Mouse (Mus musculus) intestine, postnatal 0 days (tissue): ENCODE data around the gene Hist1h3g. TPM values are rescaled to one million over a fixed set of nuclear protein-coding genes. Genes with fewer than 3 reads are reported as not detected.

Experiments
- ATAC-seq: fragments of 200-750 bp; cut with Nextera tagmentation; 2 replicates; pipeline ENCODE4 v1.8.0; 2017; ENCODE audit warnings: mild to moderate bottlenecking, moderate TSS enrichment, moderate library complexity
- H3K27ac ChIP-seq: fragments of 300-500 bp; sonication (generic); 2 replicates; pipeline ENCODE4 v1.5.1; 2014; ENCODE audit warnings: mild to moderate bottlenecking, low read depth, low read length, moderate library complexity
- H3K27me3 ChIP-seq: fragments of 300-500 bp; sonication (generic); replicated peaks from 2 replicates; pipeline ENCODE4 v1.6.1; 2014; ENCODE audit warnings: low read length, mixed read lengths; ENCODE audit not compliant: control insufficient read depth, insufficient read depth
- H3K36me3 ChIP-seq: fragments of 300-500 bp; sonication (generic); 2 replicates; pipeline ENCODE4 v1.6.1; 2014; ENCODE audit warnings: mild to moderate bottlenecking, moderate library complexity; ENCODE audit not compliant: control insufficient read depth, insufficient read depth
- H3K4me1 ChIP-seq: fragments of 300-500 bp; sonication (generic); replicated peaks from 2 replicates; pipeline ENCODE4 v1.6.1; 2014; ENCODE audit warnings: antibody characterized with exemption, low read length, mixed read lengths; ENCODE audit not compliant: control insufficient read depth, insufficient read depth
- H3K4me2 ChIP-seq: fragments of 300-500 bp; sonication (generic); replicated peaks from 2 replicates; pipeline ENCODE4 v1.6.1; 2014; ENCODE audit warnings: low read depth, mild to moderate bottlenecking, moderate library complexity
- H3K4me3 ChIP-seq: fragments of 300-500 bp; sonication (generic); 2 replicates; pipeline ENCODE4 v1.5.1; 2014; ENCODE audit warnings: low read depth, low read length
- H3K9ac ChIP-seq: fragments of 300-500 bp; sonication (generic); 2 replicates; pipeline ENCODE4 v1.6.1; 2014; ENCODE audit warnings: mild to moderate bottlenecking, low read depth, low read length
- H3K9me3 ChIP-seq: fragments of 300-500 bp; sonication (generic); 2 replicates; pipeline ENCODE4 v1.6.1; 2016; ENCODE audit warnings: mixed run types; ENCODE audit not compliant: control insufficient read depth
- CTCF ChIP-seq: sonication (generic); IDR thresholded peaks from 2 replicates; pipeline ENCODE4 v1.5.1; 2016; ENCODE audit warnings: low read depth, mild to moderate bottlenecking, control low read depth, antibody characterized with exemption, moderate library complexity
- WGBS: fragments of 180-500 bp; shearing (Covaris S2); extraction: QIAGEN DNeasy Blood & Tissue Kit; methylation state at CpG from one replicate; pipeline ENCODE4 v1.1.7; 2014; 5-methylcytosine and 5-hydroxymethylcytosine counted together
- polyA plus RNA-seq: library from polyadenylated mRNA; unstranded; fragments of >200 nt; fragmentation: Nextera tagmentation; extraction: Ambion mirVana; gene quantifications from 2 replicates; pipeline ENCODE4 v1.2.1, GENCODE M21; 2015

The Hist1h3g gene
- polyA plus RNA-seq, 1 experiment from 2014 or later: 2.1 TPM

DNA sequence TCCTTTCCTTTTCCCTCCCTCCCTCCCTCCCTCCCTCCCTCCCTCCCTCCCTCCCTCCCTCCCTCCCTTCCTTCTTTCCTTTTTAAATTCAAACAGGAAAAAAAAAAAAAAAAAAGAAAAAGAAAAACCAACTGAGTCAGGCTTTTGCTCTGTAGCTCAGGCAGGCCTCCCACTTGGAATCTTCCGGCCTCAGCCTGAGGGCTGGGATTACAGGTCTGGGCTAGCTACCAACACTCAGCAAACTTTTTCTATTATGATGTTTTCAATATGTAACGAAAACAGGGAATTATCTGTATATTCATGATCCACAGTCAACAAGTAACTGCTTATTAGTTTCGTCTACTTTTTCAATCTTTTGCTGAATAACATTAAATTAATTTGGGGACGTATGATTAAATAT is 32.3 kb upstream of the Hist1h3g start:
- no peak overlapping the region for H3K4me3 ChIP-seq
- no peaks in the 10 kb centered on the region for H3K27me3 ChIP-seq
- no peak for ATAC-seq
- no peak for TF ChIP-seq CTCF
- no peak overlapping the region for H3K4me2 ChIP-seq
- H3K4me1 ChIP-seq: 0 out of 2 replicates have a peak, but pooled peaks cover 5% of the 10 kb centered on the region
- 68% methylated on average over 4 of the region's 4 CpGs for WGBS
- no peaks in the 10 kb centered on the region for H3K36me3 ChIP-seq
- H3K9me3 ChIP-seq: no peaks in the 10 kb centered on the region
- H3K9ac ChIP-seq: no peak overlapping the region
- H3K27ac ChIP-seq: no peak overlapping the region

GRCm38 (mm10) chr13:23503797-23504196 is 31.4 kb upstream of the Hist1h3g start:
- H3K27ac ChIP-seq: no peak overlapping the region
- H3K9ac ChIP-seq: no peak overlapping the region
- H3K36me3 ChIP-seq: no peaks in the 10 kb centered on the region
- ATAC-seq: 0 out of 2 replicates have a peak, but pooled peaks have one; percentile 20
- TF ChIP-seq CTCF: no peak
- WGBS: 3% methylated on average over 9 of the region's 9 CpGs
- H3K27me3 ChIP-seq: no peaks in the 10 kb centered on the region
- 0 out of 2 replicates have a peak, but pooled peaks cover 5% of the 10 kb centered on the region for H3K4me1 ChIP-seq
- H3K4me2 ChIP-seq: no peak overlapping the region
- no peak overlapping the region for H3K4me3 ChIP-seq
- no peaks in the 10 kb centered on the region for H3K9me3 ChIP-seq

- 19% methylated on average over 14 of the region's 14 CpGs for WGBS
- ATAC-seq: no peak
- Histone ChIP-seq H3K27ac (no peak overlapping the region), H3K4me2 (peak overlapping the region; percentile 60), H3K27me3 (no peaks in the 10 kb centered on the region), H3K9ac (no peak overlapping the region), H3K4me1 (0 out of 2 replicates have a peak, but pooled peaks cover 5% of the 10 kb centered on the region), H3K4me3 (peak overlapping the region; percentile 20), H3K36me3 (no peaks in the 10 kb centered on the region), H3K9me3 (no peaks in the 10 kb centered on the region)
- TF ChIP-seq CTCF: no peak
Observed at GRCm38 (mm10) chr13:23505662-23506345, 29.4 kb upstream of the Hist1h3g start.

- Histone ChIP-seq H3K36me3 (no peaks in the 10 kb centered on the region), H3K9ac (no peak overlapping the region), H3K9me3 (no peaks in the 10 kb centered on the region), H3K4me2 (peak overlapping the region; percentile 60), H3K27me3 (no peaks in the 10 kb centered on the region), H3K27ac (no peak overlapping the region), H3K4me3 (peak overlapping the region; percentile 20; the same call in 1 of the 2 replicates), H3K4me1 (0 out of 2 replicates have a peak, but pooled peaks cover 5% of the 10 kb centered on the region)
- 17% methylated on average over 13 of the region's 13 CpGs for WGBS
- no peak for TF ChIP-seq CTCF
- ATAC-seq: no peak
Observed at GRCm38 (mm10) chr13:23506351-23506750, 28.9 kb upstream of the Hist1h3g start.

DNA sequence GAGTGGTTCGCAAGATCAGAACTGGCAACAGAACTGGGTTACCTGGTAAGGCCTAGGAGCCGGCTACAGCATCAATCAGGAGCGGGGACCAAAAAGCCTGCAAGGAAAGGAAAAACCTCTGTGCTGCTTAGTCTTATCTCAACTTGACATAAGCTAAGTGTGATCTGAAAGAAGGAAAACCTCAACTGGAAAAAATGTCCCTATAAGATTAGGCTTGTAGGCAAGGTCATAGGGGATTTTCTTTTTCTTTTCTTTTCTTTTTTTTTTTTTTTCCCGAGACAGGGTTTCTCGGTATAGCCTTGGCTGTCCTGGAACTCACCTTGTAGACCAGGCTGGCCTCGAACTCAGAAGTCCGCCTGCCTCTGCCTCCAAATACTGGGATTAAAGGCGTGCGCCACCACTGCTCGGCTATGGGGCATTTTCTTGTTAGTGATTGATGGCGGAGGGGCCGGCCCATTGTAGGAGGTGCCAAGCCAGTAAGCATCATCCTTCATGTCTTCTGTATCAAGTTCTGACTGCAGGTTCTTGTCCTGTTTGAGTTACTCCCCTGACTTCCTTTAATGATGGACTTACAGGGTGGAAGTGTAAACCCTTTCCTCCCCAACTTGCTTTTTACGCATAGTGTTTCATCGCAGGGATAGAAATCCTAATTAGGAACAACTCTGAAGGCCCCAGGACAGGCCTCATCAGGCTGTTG is 28.3 kb upstream of the Hist1h3g start:
- Histone ChIP-seq H3K4me1 (0 out of 2 replicates have a peak, but pooled peaks cover 5% of the 10 kb centered on the region), H3K4me2 (no peak overlapping the region), H3K27me3 (no peaks in the 10 kb centered on the region), H3K9ac (no peak overlapping the region), H3K27ac (no peak overlapping the region), H3K36me3 (no peaks in the 10 kb centered on the region), H3K4me3 (no peak overlapping the region), H3K9me3 (no peaks in the 10 kb centered on the region)
- WGBS: 46% methylated on average over 14 of the region's 14 CpGs
- ATAC-seq: no peak
- TF ChIP-seq CTCF: no peak

GRCm38 (mm10) chr13:23510127-23510526 is 25.1 kb upstream of the Hist1h3g start:
- Histone ChIP-seq H3K4me2 (peak overlapping the region; percentile 32), H3K27me3 (no peaks in the 10 kb centered on the region), H3K4me1 (0 out of 2 replicates have a peak, but pooled peaks cover 5% of the 10 kb centered on the region), H3K4me3 (no peak overlapping the region), H3K9ac (no peak overlapping the region), H3K27ac (no peak overlapping the region), H3K9me3 (no peaks in the 10 kb centered on the region), H3K36me3 (no peaks in the 10 kb centered on the region)
- 32% methylated on average over 1 of the region's 1 CpGs for WGBS
- ATAC-seq: peak; percentile 61; the same call in 1 of the 2 replicates
- TF ChIP-seq CTCF: no peak
